8 mouse cellular contexts compared by ENCODE assay signal in the genomic region with DNA sequence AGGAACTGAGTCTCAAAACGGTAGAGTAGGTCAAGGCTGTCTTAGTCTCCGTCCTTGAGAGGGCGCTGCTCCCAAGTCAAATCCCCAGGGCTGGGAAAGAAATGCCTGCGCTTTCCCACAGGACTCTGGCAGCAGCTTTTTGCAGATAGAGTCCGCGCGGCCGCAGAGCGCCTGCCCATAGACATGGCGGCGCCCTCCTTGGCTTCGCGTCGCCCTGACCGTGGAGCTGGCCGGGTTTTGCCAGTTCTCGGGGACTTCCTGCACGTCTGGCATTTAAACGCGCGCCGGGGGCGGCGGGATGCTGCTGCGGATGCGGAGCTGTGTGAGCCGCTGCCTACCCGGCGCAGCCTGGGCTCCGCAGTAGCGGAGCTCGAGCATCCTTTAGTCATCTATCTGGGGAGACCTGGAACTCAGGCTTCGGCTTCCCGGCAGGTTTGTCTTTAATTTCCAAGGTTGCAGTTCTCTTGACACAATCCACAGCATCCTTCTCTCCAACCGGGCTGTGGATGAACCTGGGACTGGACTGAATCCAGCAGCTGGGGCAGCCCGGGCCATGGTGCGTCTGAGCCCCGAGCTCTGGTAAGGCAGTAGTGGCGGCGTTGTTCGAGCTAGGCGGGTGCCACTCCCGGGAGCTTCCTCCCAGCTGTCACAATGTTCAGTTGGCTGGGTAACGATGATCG. TPM values are rescaled to one million over a fixed set of nuclear protein-coding genes. Genes with fewer than 3 reads are reported as not detected.
DNase-seq lines count a peak whose midpoint lies in the region; ATAC-seq and TF ChIP-seq lines count a peak whose summit lies in the region.

No protein-coding gene starts in this region.

- H3K27ac ChIP-seq in hindbrain, embryonic 15.5 days (replicated peaks) = peak overlapping the region; percentile 83

- H3K4me2 ChIP-seq in hindbrain, embryonic 15.5 days = peak overlapping the region; percentile 58

- no peaks in the 10 kb centered on the region for H3K36me3 ChIP-seq in hindbrain, embryonic 15.5 days

- DNase-seq in Patski (ENCODE audit: low read depth, low spot score) = peak; percentile 42
- DNase-seq in cerebellum, postnatal 10 days = peak; percentile 93 to 96
- peak; percentile 97 to 98 for DNase-seq in frontal cortex, postnatal 36 days (ENCODE audit: low spot score in 2 of 2)
- DNase-seq in layer of hippocampus, postnatal 36 days = peak; percentile 95 to 97
- peak; percentile 90 for DNase-seq in lung, postnatal 25 days (ENCODE audit: low spot score)
- DNase-seq in retina, postnatal 1 day = peak; percentile 96
- peak; percentile 94 for DNase-seq in thymus, postnatal 4 days

- CTCF ChIA-PET in Patski (lab: Charles Lee) = interaction anchor here (1.0 kb wide), 1 partner anchor 29 kb away, joined by 3 read pairs; no protein-coding TSS in a partner anchor

- H3K9me3 ChIP-seq in hindbrain, embryonic 15.5 days = no peaks in the 10 kb centered on the region

- ATAC-seq in Patski = peak; percentile 83
- ATAC-seq in hindbrain, embryonic 15.5 days (ENCODE audit: low FRiP score, low read depth) = peak; percentile 99

- WGBS in hindbrain, embryonic 15.5 days = under 1% methylated on average over 45 of the region's 45 CpGs

- POLR2A ChIA-PET in Patski (lab: Charles Lee) = no interaction called here

- TF ChIP-seq CTCF in Patski (IDR thresholded peaks at IDR 0.05) = peak; percentile 84

- H3K27me3 ChIP-seq in Patski = no peaks in the 10 kb centered on the region
- no peaks in the 10 kb centered on the region for H3K27me3 ChIP-seq in hindbrain, embryonic 15.5 days

- in situ Hi-C loops in Patski (cut with MboI; ENCODE audit: low pct_unique_long_range_greater_than_20kb) = loop anchor here (5.0 kb wide), 1 partner anchor 78 kb away; no protein-coding TSS in a partner anchor

- H3K9ac ChIP-seq in hindbrain, embryonic 15.5 days = peak overlapping the region; percentile 56

- peak overlapping the region; percentile 53 for H3K4me3 ChIP-seq in hindbrain, embryonic 15.5 days

- peaks cover 14% of the 10 kb centered on the region for H3K4me1 ChIP-seq in hindbrain, embryonic 15.5 days (replicated peaks)

RNA-seq across cellular contexts. Expression of a gene that starts 0.8 kb away (rescaled TPM):
- polyA plus RNA-seq in Patski (2021) = 2.8 TPM
- 20.3 and 26.9 TPM in 2 replicates for polyA plus RNA-seq in hindbrain, embryonic 15.5 days (2015; fragmentation: Nextera tagmentation; extraction: Ambion mirVana)
- total RNA-seq in layer of hippocampus, postnatal 36 days (2021) = 100 to 1,000 TPM; 133 to 146 TPM

Comparison
In these comparisons a context has a peak if more than half of its experiments do, and no peak if none do; other contexts are left out.
1. Peak in every context shown above with its lines: DNase-seq, ATAC-seq, H3K4me3 ChIP-seq and H3K27ac ChIP-seq.
2. DNase-seq: peak in every context shown above with its lines; median percentile 98 in frontal cortex, postnatal 36 days; 96 in layer of hippocampus, postnatal 36 days; 96 in retina, postnatal 1 day; 94 in cerebellum, postnatal 10 days; 94 in thymus, postnatal 4 days; 90 in lung, postnatal 25 days; 42 in Patski.